Mouse (Mus musculus): ENCODE measurements around the gene 0610030E20Rik. TPM values are rescaled to one million over a fixed set of nuclear protein-coding genes. Genes with fewer than 3 reads are reported as not detected.

The 0610030E20Rik gene
- polyA plus RNA-seq, 1 experiment from 2014 or later, result 30.0 TPM

GRCm38 (mm10) chr6:72362132-72363028 lies 15.3 kb downstream of the 0610030E20Rik start:
- no peaks in the 10 kb centered on the region for H3K27me3 ChIP-seq
- H3K4me2 ChIP-seq (replicated peaks), result peak overlapping the region; percentile 68
- peaks cover 9% of the 10 kb centered on the region for H3K4me1 ChIP-seq
- ATAC-seq (ENCODE audit: insufficient number of reproducible peaks, insufficient read depth, low FRiP score, low TSS enrichment), result peak; percentile 98
- H3K9ac ChIP-seq, result peak overlapping the region; percentile 55
- H3K9me3 ChIP-seq, result no peaks in the 10 kb centered on the region
- 0 out of 2 replicates have a peak overlapping the region, but pooled peaks have one; percentile 47 for H3K27ac ChIP-seq
- WGBS, result under 1% methylated on average over 42 of the region's 42 CpGs
- H3K36me3 ChIP-seq, result peaks cover 26% of the 10 kb centered on the region
- peak overlapping the region; percentile 58 for H3K4me3 ChIP-seq

- peaks cover 9% of the 10 kb centered on the region for H3K4me1 ChIP-seq
- no peaks in the 10 kb centered on the region for H3K9me3 ChIP-seq
- H3K36me3 ChIP-seq, result peaks cover 10% of the 10 kb centered on the region
- no peak overlapping the region for H3K4me2 ChIP-seq (replicated peaks)
- H3K27me3 ChIP-seq, result no peaks in the 10 kb centered on the region
- WGBS, result 44% methylated on average over 7 of the region's 7 CpGs
- no peak overlapping the region for H3K9ac ChIP-seq
- ATAC-seq (ENCODE audit: insufficient number of reproducible peaks, insufficient read depth, low FRiP score, low TSS enrichment), result no peak
- no peak overlapping the region for H3K27ac ChIP-seq
- no peak overlapping the region for H3K4me3 ChIP-seq
Observed at GRCm38 (mm10) chr6:72364009-72364408, 16.9 kb downstream of the 0610030E20Rik start.

- no peak overlapping the region for H3K4me3 ChIP-seq
- ATAC-seq (ENCODE audit: insufficient number of reproducible peaks, insufficient read depth, low FRiP score, low TSS enrichment), result no peak
- no peak overlapping the region for H3K27ac ChIP-seq
- H3K9ac ChIP-seq, result no peak overlapping the region
- H3K4me1 ChIP-seq, result peaks cover 9% of the 10 kb centered on the region
- 73% methylated on average over 6 of the region's 6 CpGs for WGBS
- H3K9me3 ChIP-seq, result no peaks in the 10 kb centered on the region
- no peak overlapping the region for H3K4me2 ChIP-seq (replicated peaks)
- H3K36me3 ChIP-seq, result peaks cover 6% of the 10 kb centered on the region; the same call in 1 of the 2 replicates
- no peaks in the 10 kb centered on the region for H3K27me3 ChIP-seq
Observed at GRCm38 (mm10) chr6:72364985-72365384, 17.9 kb downstream of the 0610030E20Rik start.

GRCm38 (mm10) chr6:72366304-72366703 lies 19.2 kb downstream of the 0610030E20Rik start:
- ATAC-seq (ENCODE audit: insufficient number of reproducible peaks, insufficient read depth, low FRiP score, low TSS enrichment), result no peak
- Histone ChIP-seq H3K9me3 (no peaks in the 10 kb centered on the region), H3K9ac (no peak overlapping the region), H3K4me2 (replicated peaks) (no peak overlapping the region), H3K4me1 (peaks cover 11% of the 10 kb centered on the region), H3K27me3 (no peaks in the 10 kb centered on the region), H3K27ac (no peak overlapping the region), H3K36me3 (no peaks in the 10 kb centered on the region), H3K4me3 (no peak overlapping the region)
- 66% methylated on average over 3 of the region's 3 CpGs for WGBS

GRCm38 (mm10) chr6:72366844-72367443 lies 19.8 kb downstream of the 0610030E20Rik start, which contains the start of gene Rnf181:
Gene Rnf181, minus strand, starts transcription at chr6:72366956.
- Histone ChIP-seq H3K27me3 (no peaks in the 10 kb centered on the region), H3K27ac (no peak within 1 kb of the TSS), H3K9ac (no peak within 1 kb of the TSS), H3K36me3 (no peaks in the 10 kb centered on the region), H3K4me2 (replicated peaks) (no peak within 1 kb of the TSS), H3K4me1 (0 out of 2 replicates have a peak, but pooled peaks cover 7% of the 10 kb centered on the region), H3K9me3 (no peaks in the 10 kb centered on the region), H3K4me3 (no peak within 1 kb of the TSS)
- ATAC-seq (ENCODE audit: insufficient number of reproducible peaks, insufficient read depth, low FRiP score, low TSS enrichment), result no peak
- 66% methylated on average over 4 of the region's 4 CpGs for WGBS

GRCm38 (mm10) chr6:72367460-72367974 lies 20.4 kb downstream of the 0610030E20Rik start:
- Histone ChIP-seq H3K27ac (no peak overlapping the region), H3K9me3 (no peaks in the 10 kb centered on the region), H3K27me3 (no peaks in the 10 kb centered on the region), H3K4me1 (0 out of 2 replicates have a peak, but pooled peaks cover 7% of the 10 kb centered on the region), H3K36me3 (no peaks in the 10 kb centered on the region), H3K4me2 (replicated peaks) (no peak overlapping the region), H3K9ac (no peak overlapping the region), H3K4me3 (no peak overlapping the region)
- WGBS, result 75% methylated on average over 4 of the region's 4 CpGs
- no peak for ATAC-seq (ENCODE audit: insufficient number of reproducible peaks, insufficient read depth, low FRiP score, low TSS enrichment)

GRCm38 (mm10) chr6:72369557-72369956 lies 22.4 kb downstream of the 0610030E20Rik start:
- no peak for ATAC-seq (ENCODE audit: insufficient number of reproducible peaks, insufficient read depth, low FRiP score, low TSS enrichment)
- no peak overlapping the region for H3K4me3 ChIP-seq
- H3K9me3 ChIP-seq, result no peaks in the 10 kb centered on the region
- no peaks in the 10 kb centered on the region for H3K36me3 ChIP-seq
- no peak overlapping the region for H3K4me2 ChIP-seq (replicated peaks)
- 0 out of 2 replicates have a peak, but pooled peaks cover 7% of the 10 kb centered on the region for H3K4me1 ChIP-seq
- H3K27ac ChIP-seq, result no peak overlapping the region
- 83% methylated on average over 4 of the region's 4 CpGs for WGBS
- no peaks in the 10 kb centered on the region for H3K27me3 ChIP-seq
- no peak overlapping the region for H3K9ac ChIP-seq

- WGBS, result 82% methylated on average over 12 of the region's 12 CpGs
- Histone ChIP-seq H3K9ac (no peak overlapping the region), H3K27me3 (no peaks in the 10 kb centered on the region), H3K4me3 (no peak overlapping the region), H3K4me1 (0 out of 2 replicates have a peak, but pooled peaks cover 7% of the 10 kb centered on the region), H3K4me2 (replicated peaks) (no peak overlapping the region), H3K27ac (no peak overlapping the region), H3K9me3 (no peaks in the 10 kb centered on the region), H3K36me3 (no peaks in the 10 kb centered on the region)
- no peak for ATAC-seq (ENCODE audit: insufficient number of reproducible peaks, insufficient read depth, low FRiP score, low TSS enrichment)
Observed at GRCm38 (mm10) chr6:72370091-72370490, 23.0 kb downstream of the 0610030E20Rik start.

- 44% methylated on average over 5 of the region's 5 CpGs for WGBS
- Histone ChIP-seq H3K27me3 (no peaks in the 10 kb centered on the region), H3K4me2 (replicated peaks) (no peak overlapping the region), H3K27ac (no peak overlapping the region), H3K9ac (no peak overlapping the region), H3K4me1 (0 out of 2 replicates have a peak, but pooled peaks cover 7% of the 10 kb centered on the region), H3K36me3 (no peaks in the 10 kb centered on the region), H3K4me3 (no peak overlapping the region), H3K9me3 (no peaks in the 10 kb centered on the region)
- no peak for ATAC-seq (ENCODE audit: insufficient number of reproducible peaks, insufficient read depth, low FRiP score, low TSS enrichment)
Observed at GRCm38 (mm10) chr6:72371147-72371546, 24.0 kb downstream of the 0610030E20Rik start.

- Histone ChIP-seq H3K36me3 (no peaks in the 10 kb centered on the region), H3K4me2 (replicated peaks) (no peak overlapping the region), H3K9me3 (no peaks in the 10 kb centered on the region), H3K4me1 (0 out of 2 replicates have a peak, but pooled peaks cover 7% of the 10 kb centered on the region), H3K27me3 (no peaks in the 10 kb centered on the region), H3K4me3 (no peak overlapping the region), H3K9ac (no peak overlapping the region), H3K27ac (no peak overlapping the region)
- 6% methylated on average over 1 of the region's 1 CpGs for WGBS
- no peak for ATAC-seq (ENCODE audit: insufficient number of reproducible peaks, insufficient read depth, low FRiP score, low TSS enrichment)
Observed at GRCm38 (mm10) chr6:72371571-72371970, 24.5 kb downstream of the 0610030E20Rik start.

- H3K4me1 ChIP-seq, result 0 out of 2 replicates have a peak, but pooled peaks cover 7% of the 10 kb centered on the region
Observed at GRCm38 (mm10) chr6:72373184-72373583, 26.1 kb downstream of the 0610030E20Rik start.

More at GRCm38 (mm10) chr6:72373184-72373583, 26.1 kb downstream of the 0610030E20Rik start:
- Histone ChIP-seq H3K4me3 (no peak overlapping the region), H3K9me3 (no peaks in the 10 kb centered on the region), H3K27ac (no peak overlapping the region), H3K27me3 (no peaks in the 10 kb centered on the region), H3K36me3 (no peaks in the 10 kb centered on the region), H3K4me2 (replicated peaks) (no peak overlapping the region), H3K9ac (no peak overlapping the region)
- ATAC-seq (ENCODE audit: insufficient number of reproducible peaks, insufficient read depth, low FRiP score, low TSS enrichment), result no peak
- 89% methylated on average over 4 of the region's 4 CpGs for WGBS

Data from embryonic facial prominence, embryonic 12.5 days (tissue).